7 mouse cellular contexts compared by ENCODE assay signal in the genomic region with DNA sequence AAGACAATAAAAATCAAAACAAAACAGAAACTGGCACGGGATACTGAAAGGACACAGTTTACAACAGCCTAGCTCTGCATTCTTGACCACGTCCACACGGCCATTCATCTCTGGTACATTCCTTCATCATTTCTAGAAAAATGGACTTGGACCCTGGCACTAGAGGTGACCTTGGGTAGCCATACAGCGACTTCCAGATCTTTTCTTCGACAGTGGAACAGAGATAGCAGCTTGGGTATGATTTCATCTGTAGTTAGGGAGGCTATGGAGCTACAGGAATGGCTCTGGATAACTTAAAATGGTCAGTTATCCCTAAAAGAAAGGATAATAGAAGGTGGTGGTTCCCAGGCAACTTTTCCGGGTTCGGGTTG. TPM values are rescaled to one million over a fixed set of nuclear protein-coding genes. Genes with fewer than 3 reads are reported as not detected.
A peak's percentile ranks its signal among the peaks of the same experiment; 100 is the strongest.
DNase-seq lines count a peak whose midpoint lies in the region; ATAC-seq and TF ChIP-seq lines count a peak whose summit lies in the region.

A gene (plus strand): TSS at position 54 of the 371 bp plus-strand sequence.

- no peak for DNase-seq in forebrain, postnatal 0 days
- DNase-seq in urinary bladder, postnatal 36 days (ENCODE audit: low spot score in 2 of 2), result no peak
- no peak for DNase-seq in embryo, embryonic 11 days
- DNase-seq in right cerebral cortex, adult 2 months (ENCODE audit: low spot score in 2 of 2), result no peak

- peaks cover 28% of the 10 kb centered on the region for H3K27me3 ChIP-seq in megakaryocyte, embryonic 14.5 days (replicated peaks)
- H3K27me3 ChIP-seq in forebrain, postnatal 0 days (ENCODE audit: insufficient read depth, low read length), result peaks cover 20% of the 10 kb centered on the region
- H3K27me3 ChIP-seq in liver, embryonic 12.5 days (replicated peaks), result peaks cover 63% of the 10 kb centered on the region

- H3K27ac ChIP-seq in forebrain, postnatal 0 days (ENCODE audit: low read depth, low read length), result no peak within 1 kb of the TSS
- no peak within 1 kb of the TSS for H3K27ac ChIP-seq in liver, embryonic 12.5 days

- peak within 1 kb of the TSS; percentile 92 for H3K4me3 ChIP-seq in megakaryocyte, embryonic 14.5 days (replicated peaks)
- peak within 1 kb of the TSS; percentile 39 for H3K4me3 ChIP-seq in forebrain, postnatal 0 days (ENCODE audit: low read depth, low read length)
- H3K4me3 ChIP-seq in liver, embryonic 12.5 days, result peak within 1 kb of the TSS; percentile 45

- no peaks in the 10 kb centered on the region for H3K36me3 ChIP-seq in megakaryocyte, embryonic 14.5 days (replicated peaks; ENCODE audit: low read length)
- H3K36me3 ChIP-seq in forebrain, postnatal 0 days (ENCODE audit: insufficient read depth), result no peaks in the 10 kb centered on the region; the same call in 1 of the 2 replicates
- H3K36me3 ChIP-seq in liver, embryonic 12.5 days, result no peaks in the 10 kb centered on the region

- 0 out of 2 replicates have a peak within 1 kb of the TSS, but pooled peaks have one; percentile 1 for H3K9ac ChIP-seq in forebrain, postnatal 0 days
- peak within 1 kb of the TSS; percentile 7; the same call in 1 of the 2 replicates for H3K9ac ChIP-seq in liver, embryonic 12.5 days

- WGBS in forebrain, postnatal 0 days, result under 1% methylated on average over 7 of the region's 7 CpGs
- 2% methylated on average over 7 of the region's 7 CpGs for WGBS in liver, embryonic 12.5 days (ENCODE audit: insufficient replicate concordance)

- peak within 1 kb of the TSS; percentile 86 for H3K4me2 ChIP-seq in forebrain, postnatal 0 days (ENCODE audit: low read depth)
- peak within 1 kb of the TSS; percentile 73 for H3K4me2 ChIP-seq in liver, embryonic 12.5 days

- ATAC-seq in megakaryocyte, adult 5-6 weeks (ENCODE audit: poor library complexity, severe bottlenecking), result no peak
- peak; percentile 17; the same call in 1 of the 2 replicates for ATAC-seq in forebrain, postnatal 0 days
- peak; percentile 3; the same call in 1 of the 2 replicates for ATAC-seq in liver, embryonic 12.5 days

- TF ChIP-seq CTCF in forebrain, postnatal 0 days (IDR thresholded peaks at IDR 0.05; ENCODE audit: low read depth), result no peak

- H3K4me1 ChIP-seq in megakaryocyte, embryonic 14.5 days, result peaks cover 61% of the 10 kb centered on the region
- no peaks in the 10 kb centered on the region; the same call in 1 of the 2 replicates for H3K4me1 ChIP-seq in forebrain, postnatal 0 days (ENCODE audit: insufficient read depth)
- H3K4me1 ChIP-seq in liver, embryonic 12.5 days, result peaks cover 36% of the 10 kb centered on the region

- H3K9me3 ChIP-seq in megakaryocyte, embryonic 14.5 days, result no peaks in the 10 kb centered on the region
- no peaks in the 10 kb centered on the region for H3K9me3 ChIP-seq in forebrain, postnatal 0 days (ENCODE audit: low read length)
- no peaks in the 10 kb centered on the region for H3K9me3 ChIP-seq in liver, embryonic 12.5 days (replicated peaks)

RNA-seq across cellular contexts. Expression of the gene that starts here (rescaled TPM):
- polyA plus RNA-seq in megakaryocyte, embryonic 14.5 days (2012; ENCODE audit: insufficient read depth, low replicate concordance), result 0.41 TPM in 1 of 2 replicates, not detected in the other
- 2.4 and 3.0 TPM in 2 replicates for total RNA-seq in megakaryocyte, adult 5-6 weeks (2015)
- total RNA-seq in megakaryocyte, adult 5-6 weeks (2017), result 3.8 and 4.5 TPM in 2 replicates
- 0.14 and 0.46 TPM in 2 replicates for total RNA-seq in forebrain, postnatal 0 days (2014; rRNA removed)
- 2.2 and 2.4 TPM in 2 replicates for polyA plus RNA-seq in forebrain, postnatal 0 days (2015; fragmentation: Nextera tagmentation; extraction: Ambion mirVana)
- polyA plus RNA-seq in liver, embryonic 12.5 days (2016; fragmentation: Nextera tagmentation; extraction: Ambion mirVana), result 2.2 and 3.0 TPM in 2 replicates

Comparison
In these comparisons a context has a peak if more than half of its experiments do, and no peak if none do; other contexts are left out.
1. H3K4me3 ChIP-seq: peak in every context shown above with its lines; median percentile 92 in megakaryocyte, embryonic 14.5 days; 45 in liver, embryonic 12.5 days; 39 in forebrain, postnatal 0 days.